Mouse (Mus musculus) forebrain, embryonic 14.5 days (tissue): Measurements from ENCODE around the gene Prpf18. TPM values are rescaled to one million over a fixed set of nuclear protein-coding genes. Genes with fewer than 3 reads are reported as not detected.

ENCODE experiments used
- ATAC-seq: fragments of 200-750 bp; cut with Nextera tagmentation; 2 replicates; pipeline ENCODE4 v1.8.0; 2017; ENCODE audit warnings: mild to moderate bottlenecking, moderate library complexity
- DNase-seq: peaks from one replicate; pipeline ENCODE4 v3.0.0-alpha.2; 2015; ENCODE audit warnings: low spot score
- H3K27ac ChIP-seq: fragments of 300-500 bp; sonication (generic); 2 replicates; pipeline ENCODE4 v1.5.1; 2014; ENCODE audit warnings: low read depth, mild to moderate bottlenecking, control low read depth, low read length, moderate library complexity
- H3K27me3 ChIP-seq: fragments of 300-500 bp; sonication (generic); replicated peaks from 2 replicates; pipeline ENCODE4 v1.6.1; 2014; ENCODE audit warnings: low read length, control low read depth, mixed read lengths; ENCODE audit not compliant: control insufficient read depth, insufficient read depth
- H3K36me3 ChIP-seq: fragments of 300-500 bp; sonication (generic); 2 replicates; pipeline ENCODE4 v1.6.1; 2014; ENCODE audit warnings: low read length, control low read depth; ENCODE audit not compliant: control insufficient read depth, insufficient read depth
- H3K4me1 ChIP-seq: fragments of 300-500 bp; sonication (generic); 2 replicates; pipeline ENCODE4 v1.6.1; 2014; ENCODE audit warnings: antibody characterized with exemption, low read length, control low read depth; ENCODE audit not compliant: control insufficient read depth, insufficient read depth
- H3K4me2 ChIP-seq: fragments of 300-500 bp; sonication (generic); 2 replicates; pipeline ENCODE4 v1.6.1; 2014; ENCODE audit warnings: mild to moderate bottlenecking, control low read depth, low read length
- H3K4me3 ChIP-seq: fragments of 300-500 bp; sonication (generic); 2 replicates; pipeline ENCODE4 v1.5.1; 2014; ENCODE audit warnings: low read depth, low read length, control low read depth
- H3K9ac ChIP-seq: fragments of 300-500 bp; sonication (generic); 2 replicates; pipeline ENCODE4 v1.6.1; 2014; ENCODE audit warnings: mild to moderate bottlenecking, low read length, control low read depth, moderate library complexity
- H3K9me3 ChIP-seq: fragments of 300-500 bp; sonication (generic); replicated peaks from 2 replicates; pipeline ENCODE4 v1.6.1; 2016; ENCODE audit warnings: low read length, control low read depth, mixed read lengths; ENCODE audit not compliant: control insufficient read depth
- WGBS: fragments of 180-500 bp; shearing (Covaris S2); extraction: QIAGEN DNeasy Blood & Tissue Kit; methylation state at CpG from one replicate; pipeline ENCODE4 v1.1.7; 2014; 5-methylcytosine and 5-hydroxymethylcytosine counted together
- polyA plus RNA-seq: library from polyadenylated mRNA; unstranded; fragments of >200 nt; fragmentation: Nextera tagmentation; extraction: Ambion mirVana; gene quantifications from 2 replicates; pipeline ENCODE4 v1.2.1, GENCODE M21; 2014

Gene Prpf18
- polyA plus RNA-seq, 1 experiment from 2014 or later = 46.8 TPM

GRCm38 (mm10) chr2:4587685-4588409 lies 64.1 kb downstream of the Prpf18 start:
- H3K9ac ChIP-seq = no peak overlapping the region
- H3K4me1 ChIP-seq = no peaks in the 10 kb centered on the region
- no peaks in the 10 kb centered on the region for H3K27me3 ChIP-seq
- H3K36me3 ChIP-seq = peaks cover 70% of the 10 kb centered on the region
- WGBS = 73% methylated on average over 13 of the region's 13 CpGs
- ATAC-seq = no peak
- no peak overlapping the region for H3K4me3 ChIP-seq
- H3K27ac ChIP-seq = no peak overlapping the region
- no peak for DNase-seq
- H3K9me3 ChIP-seq = no peaks in the 10 kb centered on the region
- H3K4me2 ChIP-seq = no peak overlapping the region

DNA sequence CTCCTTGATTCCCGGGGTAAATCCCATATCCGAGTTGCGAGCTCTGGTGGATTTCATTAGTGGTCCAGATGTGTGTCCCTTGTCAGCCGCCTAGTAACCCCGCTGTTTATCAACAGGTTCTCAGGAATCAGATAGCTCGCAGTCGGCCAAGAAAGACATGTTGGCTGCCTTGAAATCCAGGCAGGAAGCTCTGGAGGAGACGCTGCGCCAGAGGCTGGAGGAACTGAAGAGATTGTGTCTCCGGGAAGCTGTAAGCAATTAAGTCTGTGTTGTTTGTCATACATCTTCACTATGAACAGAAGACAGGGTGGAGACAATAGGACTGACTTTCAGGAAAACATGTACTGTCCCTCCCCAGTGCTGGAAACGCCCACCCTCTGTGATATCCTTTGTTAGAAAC lies 65.7 kb downstream of the Prpf18 start:
- H3K4me3 ChIP-seq = no peak overlapping the region
- no peaks in the 10 kb centered on the region for H3K27me3 ChIP-seq
- no peak overlapping the region for H3K4me2 ChIP-seq
- H3K27ac ChIP-seq = no peak overlapping the region
- H3K9me3 ChIP-seq = no peaks in the 10 kb centered on the region
- peaks cover 56% of the 10 kb centered on the region for H3K36me3 ChIP-seq
- DNase-seq (no peak), ATAC-seq (no peak)
- no peaks in the 10 kb centered on the region for H3K4me1 ChIP-seq
- 90% methylated on average over 11 of the region's 11 CpGs for WGBS
- no peak overlapping the region for H3K9ac ChIP-seq

- Histone ChIP-seq H3K36me3 (peaks cover 50% of the 10 kb centered on the region), H3K4me3 (no peak overlapping the region), H3K4me1 (no peaks in the 10 kb centered on the region), H3K9ac (no peak overlapping the region), H3K27ac (no peak overlapping the region), H3K4me2 (no peak overlapping the region), H3K9me3 (no peaks in the 10 kb centered on the region), H3K27me3 (no peaks in the 10 kb centered on the region)
- DNase-seq (no peak), ATAC-seq (no peak)
- 83% methylated on average over 5 of the region's 5 CpGs for WGBS
These were observed 67.7 kb downstream of the Prpf18 start for GRCm38 (mm10) chr2:4584252-4584651.

- peaks cover 47% of the 10 kb centered on the region for H3K36me3 ChIP-seq
- no peak overlapping the region for H3K9ac ChIP-seq
- no peak overlapping the region for H3K27ac ChIP-seq
- no peak overlapping the region for H3K4me2 ChIP-seq
- H3K4me1 ChIP-seq = no peaks in the 10 kb centered on the region
- H3K27me3 ChIP-seq = no peaks in the 10 kb centered on the region
- no peaks in the 10 kb centered on the region for H3K9me3 ChIP-seq
- no peak for ATAC-seq
- WGBS = 88% methylated on average over 2 of the region's 2 CpGs
- no peak for DNase-seq
- no peak overlapping the region for H3K4me3 ChIP-seq
These were observed 69.0 kb downstream of the Prpf18 start for GRCm38 (mm10) chr2:4582930-4583329.

GRCm38 (mm10) chr2:4580666-4581065 lies 71.2 kb downstream of the Prpf18 start:
- DNase-seq = no peak
- no peak overlapping the region for H3K4me3 ChIP-seq
- WGBS = 79% methylated on average over 6 of the region's 6 CpGs
- peaks cover 42% of the 10 kb centered on the region; the same call in 1 of the 2 replicates for H3K36me3 ChIP-seq
- no peaks in the 10 kb centered on the region for H3K4me1 ChIP-seq
- no peak for ATAC-seq
- H3K27ac ChIP-seq = no peak overlapping the region
- H3K9ac ChIP-seq = no peak overlapping the region
- no peak overlapping the region for H3K4me2 ChIP-seq
- no peaks in the 10 kb centered on the region for H3K27me3 ChIP-seq
- no peaks in the 10 kb centered on the region for H3K9me3 ChIP-seq

DNA sequence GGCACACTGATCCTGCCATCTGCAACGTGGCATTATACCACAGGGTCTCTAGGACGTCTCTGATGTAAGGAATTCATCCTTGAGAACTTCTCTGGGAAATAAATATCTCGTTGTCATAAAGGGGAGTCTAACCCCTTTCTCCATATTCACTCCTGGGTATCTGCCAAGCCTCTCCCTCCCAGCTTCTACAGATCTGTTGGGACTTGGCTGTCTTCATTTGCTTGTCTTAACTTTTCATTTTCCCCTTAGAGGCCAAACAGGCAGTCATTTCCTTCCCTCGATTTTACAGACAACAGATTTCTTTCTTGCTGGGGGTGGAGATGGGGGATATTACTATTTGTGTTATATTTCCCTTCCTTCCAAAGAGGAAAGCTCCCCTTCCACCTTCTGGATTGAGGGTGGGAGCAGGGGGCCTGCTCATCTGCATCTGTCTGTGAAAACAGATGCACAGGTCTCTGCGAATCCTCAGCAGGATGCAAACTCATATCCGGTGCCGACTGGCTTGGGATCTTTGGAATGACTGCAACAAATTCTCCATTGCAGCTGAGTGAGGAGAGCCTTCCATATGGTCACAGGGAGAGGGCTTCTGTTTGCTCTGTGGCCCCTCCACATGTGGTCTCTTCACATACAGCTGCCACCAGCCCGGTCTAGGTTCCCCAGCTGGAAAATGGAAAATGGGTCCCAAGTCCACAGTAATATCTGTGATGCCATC lies 72.4 kb downstream of the Prpf18 start:
- H3K9me3 ChIP-seq = no peaks in the 10 kb centered on the region
- H3K27ac ChIP-seq = 0 out of 2 replicates have a peak overlapping the region, but pooled peaks have one; percentile 6
- ATAC-seq (no peak), DNase-seq (no peak)
- H3K4me3 ChIP-seq = no peak overlapping the region
- WGBS = 84% methylated on average over 8 of the region's 8 CpGs
- no peaks in the 10 kb centered on the region for H3K27me3 ChIP-seq
- no peak overlapping the region for H3K4me2 ChIP-seq
- no peaks in the 10 kb centered on the region for H3K4me1 ChIP-seq
- H3K9ac ChIP-seq = no peak overlapping the region
- H3K36me3 ChIP-seq = peaks cover 51% of the 10 kb centered on the region

- H3K9me3 ChIP-seq = no peaks in the 10 kb centered on the region
- no peak overlapping the region for H3K4me3 ChIP-seq
- H3K27me3 ChIP-seq = no peaks in the 10 kb centered on the region
- H3K4me1 ChIP-seq = no peaks in the 10 kb centered on the region
- ATAC-seq (no peak), DNase-seq (no peak)
- peaks cover 63% of the 10 kb centered on the region for H3K36me3 ChIP-seq
- no peak overlapping the region for H3K4me2 ChIP-seq
- no peak overlapping the region for H3K9ac ChIP-seq
- no peak overlapping the region for H3K27ac ChIP-seq
- 89% methylated on average over 5 of the region's 5 CpGs for WGBS
These were observed 73.6 kb downstream of the Prpf18 start for GRCm38 (mm10) chr2:4578291-4578690.

DNA sequence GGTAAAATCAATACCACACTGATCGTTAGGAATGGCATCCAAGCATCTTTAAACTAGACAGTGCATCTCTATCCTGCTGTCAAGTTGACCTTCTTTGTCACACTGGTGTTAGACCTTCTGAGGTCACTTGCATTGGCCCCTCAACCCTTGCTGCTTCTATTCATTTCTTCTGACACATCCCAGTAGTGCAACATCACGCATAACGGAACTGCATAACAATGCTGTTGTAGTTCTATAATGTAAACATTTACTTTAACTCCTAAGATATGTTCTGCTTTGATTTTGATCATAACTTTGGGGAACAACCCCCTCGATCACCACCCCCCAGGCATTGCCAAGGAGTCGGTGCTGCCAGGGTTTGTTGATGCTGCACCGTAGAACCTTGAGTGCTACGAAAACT lies 75.9 kb downstream of the Prpf18 start:
- H3K27ac ChIP-seq = no peak overlapping the region
- H3K9ac ChIP-seq = no peak overlapping the region
- no peak overlapping the region for H3K4me3 ChIP-seq
- ATAC-seq (no peak), DNase-seq (no peak)
- H3K27me3 ChIP-seq = no peaks in the 10 kb centered on the region
- H3K36me3 ChIP-seq = peaks cover 74% of the 10 kb centered on the region
- 88% methylated on average over 7 of the region's 7 CpGs for WGBS
- H3K4me1 ChIP-seq = no peaks in the 10 kb centered on the region
- H3K9me3 ChIP-seq = no peaks in the 10 kb centered on the region
- no peak overlapping the region for H3K4me2 ChIP-seq

- H3K9ac ChIP-seq = no peak overlapping the region
These were observed 76.8 kb downstream of the Prpf18 start for GRCm38 (mm10) chr2:4575163-4575562.

More at GRCm38 (mm10) chr2:4575163-4575562, 76.8 kb downstream of the Prpf18 start:
- WGBS = 63% methylated on average over 2 of the region's 2 CpGs
- Histone ChIP-seq H3K36me3 (peaks cover 75% of the 10 kb centered on the region), H3K9me3 (no peaks in the 10 kb centered on the region), H3K4me3 (no peak overlapping the region), H3K27ac (no peak overlapping the region), H3K4me1 (no peaks in the 10 kb centered on the region), H3K27me3 (no peaks in the 10 kb centered on the region), H3K4me2 (no peak overlapping the region)
- ATAC-seq (no peak), DNase-seq (no peak)
